Mouse (Mus musculus) T-cell, adult 2 months (primary cell): ENCODE results near the gene Olfr555.
"Not testable (repeated sequence)": the region's sequence is repeated elsewhere in the genome, so short reads cannot be mapped to it uniquely, and the experiment has no call there.

Source experiments
- DNase-seq: peaks from one replicate; pipeline ENCODE4 v3.0.0; 2022; ENCODE audit warnings: low spot score

Gene Olfr555

DNA sequence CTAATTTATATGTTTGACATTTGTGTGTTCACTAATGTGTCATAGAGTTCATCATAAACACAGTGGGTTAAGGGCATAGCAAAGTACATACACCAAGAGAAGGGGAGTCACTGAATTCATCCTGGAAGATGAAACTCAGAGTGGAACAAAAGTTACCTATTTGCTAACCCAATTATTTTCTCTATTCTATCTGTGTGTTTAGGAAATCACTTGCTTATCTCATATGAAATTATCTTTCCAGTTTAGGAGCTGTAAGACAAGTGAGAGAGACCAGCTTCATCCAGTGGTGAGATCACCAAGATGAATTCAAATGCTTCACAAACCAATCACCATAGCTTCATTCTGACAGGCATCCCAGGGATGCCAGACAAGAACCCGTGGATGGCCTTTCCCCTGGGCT is at the start of gene Olfr555:
Gene Olfr555, plus strand, starts transcription at position 301 of the 400 bp plus-strand sequence.
- no peak for DNase-seq

DNA sequence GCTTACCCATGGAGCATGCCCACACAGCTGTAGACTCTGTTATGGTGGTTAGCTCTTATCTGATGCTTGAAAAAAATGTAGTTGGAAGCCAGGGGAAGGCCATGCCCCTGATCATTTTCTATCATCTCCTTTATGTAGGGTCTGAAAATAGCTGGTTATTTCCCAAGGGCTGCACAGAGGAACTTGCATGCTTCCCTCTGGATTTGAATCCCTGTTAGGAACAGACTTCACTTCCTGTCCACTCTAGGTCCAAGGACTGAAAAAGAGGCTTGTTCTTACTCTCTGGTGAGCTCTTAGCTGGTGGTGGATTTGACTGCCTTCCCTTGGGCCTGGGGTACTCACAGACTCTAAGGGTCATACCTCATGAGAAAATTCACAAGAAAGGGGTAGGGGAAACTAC is 40.5 kb upstream of the Olfr555 start, which contains the start of gene Olfr553:
Gene Olfr553, minus strand, starts transcription at position 101 of the 400 bp plus-strand sequence.
- DNase-seq: no peak

DNA sequence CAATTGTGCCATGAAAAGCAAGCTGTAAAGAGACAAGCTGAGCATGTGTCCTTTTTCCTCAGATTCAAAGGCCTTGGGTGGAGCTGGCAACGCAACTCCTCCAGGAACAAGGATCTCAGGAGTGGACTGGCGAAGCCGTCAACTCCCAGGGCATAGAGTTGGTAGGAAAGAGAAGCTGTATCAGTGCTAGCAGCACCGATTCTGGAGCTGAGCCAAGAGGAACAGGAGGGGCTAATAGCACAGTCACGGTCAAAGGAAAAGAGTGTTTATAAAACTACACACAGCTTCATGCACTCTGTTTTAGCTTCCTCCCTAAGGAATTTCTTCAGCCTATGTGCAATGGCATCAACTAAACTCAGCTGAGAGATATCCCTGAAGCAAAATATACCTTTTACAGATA is 39.0 kb upstream of the Olfr555 start:
- DNase-seq: no peak

DNA sequence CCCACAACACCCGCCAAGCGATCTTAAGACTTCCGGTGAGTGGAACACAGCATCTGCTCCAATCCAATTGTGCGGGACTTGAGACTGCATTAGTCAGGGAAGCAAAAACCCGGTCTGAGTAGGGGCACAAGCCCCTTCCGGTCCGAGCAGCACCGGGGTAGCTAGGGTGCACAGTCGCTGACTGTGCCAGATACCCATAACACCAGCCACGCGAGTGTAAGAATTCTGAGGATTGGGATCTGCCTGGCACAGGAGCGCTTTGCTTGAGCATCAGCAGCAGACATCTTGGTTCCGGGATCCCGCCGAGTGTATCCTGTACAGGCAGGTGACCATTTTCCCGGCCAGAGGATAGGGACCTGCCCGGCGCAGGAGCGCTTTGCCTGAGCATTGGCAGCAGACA is 38.3 kb upstream of the Olfr555 start:
- not testable (repeated sequence) for DNase-seq

DNA sequence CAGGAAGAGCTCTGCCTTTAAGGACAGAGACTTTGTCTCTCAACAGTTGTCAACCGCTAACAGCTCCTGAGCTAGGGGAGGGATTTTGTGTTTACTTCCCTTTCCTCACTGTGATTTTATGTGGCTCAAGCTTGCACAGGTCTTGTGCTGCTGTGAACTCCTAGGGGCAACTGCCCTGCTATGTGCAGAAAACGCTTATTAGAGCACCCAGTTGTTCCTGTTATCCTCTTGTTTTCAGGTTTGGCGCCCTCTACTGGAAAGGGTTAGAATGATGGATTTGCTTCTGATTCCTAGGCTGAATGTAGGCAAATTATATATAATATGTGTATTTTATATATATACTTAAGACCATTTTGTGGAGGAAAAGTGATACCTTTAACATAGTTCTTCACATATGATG is 22.0 kb upstream of the Olfr555 start:
- DNase-seq: peak; percentile 41

DNA sequence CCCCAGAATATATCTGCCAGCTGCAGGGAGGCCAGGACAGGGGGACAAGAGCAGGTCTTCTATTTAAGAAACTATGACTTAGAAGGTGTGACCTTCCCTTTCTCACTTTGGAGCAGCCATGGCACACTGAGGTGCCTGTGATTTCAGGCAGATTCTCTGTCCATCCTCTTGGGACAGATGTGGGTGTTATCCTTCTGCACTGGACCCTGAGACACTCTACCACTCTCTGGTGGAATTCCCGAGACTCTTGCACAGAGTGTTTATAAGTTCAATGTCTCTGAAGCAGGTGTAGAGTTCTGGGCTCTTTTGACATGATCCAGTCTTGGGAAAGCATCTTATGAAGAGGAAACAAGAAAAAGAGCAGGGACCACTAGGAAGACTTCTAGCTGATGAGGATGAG is 20.5 kb upstream of the Olfr555 start, which contains the start of gene Olfr554:
Gene Olfr554, plus strand, starts transcription at position 301 of the 400 bp plus-strand sequence.
- no peak for DNase-seq

DNA sequence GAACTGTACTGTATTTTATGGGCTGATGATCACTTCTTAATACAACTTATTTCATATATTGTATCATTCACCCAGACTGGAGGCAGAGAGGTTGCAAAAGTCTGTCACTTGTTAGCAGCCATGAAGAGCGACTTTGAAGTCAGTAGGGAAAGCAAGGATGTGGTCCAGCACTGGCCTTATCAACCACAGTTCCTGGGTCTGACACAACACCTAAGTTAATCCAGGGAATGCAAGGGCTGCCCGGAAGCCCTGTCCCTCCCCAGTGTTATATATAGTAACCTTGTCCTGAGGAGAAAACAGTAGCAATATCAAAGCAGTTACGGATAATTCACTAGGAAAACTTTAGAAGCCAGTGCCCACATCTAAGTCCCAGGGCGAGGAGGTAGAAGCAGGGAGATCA is 13.7 kb upstream of the Olfr555 start:
- not testable (repeated sequence) for DNase-seq

DNA sequence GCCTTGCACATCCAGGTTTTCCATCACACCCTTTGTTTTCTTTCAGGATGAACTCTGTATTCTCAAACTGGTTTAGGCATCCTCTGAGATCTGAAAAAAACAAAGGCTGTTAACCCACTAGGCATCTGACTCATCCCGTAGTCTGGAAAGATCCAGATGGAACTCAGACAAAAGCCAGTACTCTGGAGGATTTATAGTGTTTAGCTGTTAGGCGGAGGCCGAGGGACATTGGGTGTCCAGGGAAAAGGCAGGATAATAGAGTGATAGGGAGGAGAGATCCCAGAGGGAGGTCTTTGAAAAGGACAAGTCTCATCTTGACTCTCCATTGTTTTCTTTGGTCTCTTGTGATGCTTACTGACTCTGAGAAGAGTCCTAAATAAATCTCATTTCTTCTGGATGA is 6.0 kb downstream of the Olfr555 start, which contains the start of gene Olfr556:
Gene Olfr556, plus strand, starts transcription at position 301 of the 400 bp plus-strand sequence.
- no peak for DNase-seq

DNA sequence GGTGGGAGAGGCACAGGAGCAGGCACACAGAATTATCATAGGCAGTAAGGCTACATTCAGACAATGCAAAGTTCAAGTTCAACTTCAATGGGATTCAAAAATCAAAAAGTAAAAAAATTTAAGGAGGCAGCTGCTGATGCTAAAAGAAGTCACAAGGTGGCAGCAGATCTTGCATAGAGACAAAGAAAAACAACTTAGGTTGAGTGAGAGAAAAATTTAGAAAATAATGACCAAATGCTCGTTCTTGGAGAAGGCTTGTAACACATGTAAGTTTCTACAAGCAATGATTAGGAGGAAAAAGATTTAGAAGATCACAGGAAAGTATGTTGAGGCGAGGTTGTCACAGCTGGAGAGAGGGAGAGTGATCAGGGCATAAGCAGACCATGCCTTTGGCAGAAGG is 6.8 kb downstream of the Olfr555 start:
- DNase-seq: no peak

DNA sequence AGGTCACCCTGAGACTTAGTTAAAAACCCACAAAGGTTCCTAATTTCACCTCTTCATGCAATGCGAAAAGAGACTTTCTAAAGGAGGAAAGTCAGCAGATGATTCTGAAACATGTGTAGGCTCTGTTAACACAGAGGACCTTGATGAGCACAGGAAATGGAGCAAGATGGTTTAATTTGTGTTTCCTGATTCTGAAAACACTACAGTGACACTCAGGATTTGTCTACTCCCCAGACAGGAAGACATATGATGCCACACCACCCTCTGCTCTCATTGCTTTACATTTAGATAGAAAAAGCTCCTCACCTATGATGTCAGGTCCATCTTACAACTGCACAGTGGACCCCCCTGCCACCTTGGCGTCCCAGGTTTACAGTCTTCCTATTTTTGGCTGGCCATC is 17.6 kb downstream of the Olfr555 start:
- DNase-seq: no peak

DNA sequence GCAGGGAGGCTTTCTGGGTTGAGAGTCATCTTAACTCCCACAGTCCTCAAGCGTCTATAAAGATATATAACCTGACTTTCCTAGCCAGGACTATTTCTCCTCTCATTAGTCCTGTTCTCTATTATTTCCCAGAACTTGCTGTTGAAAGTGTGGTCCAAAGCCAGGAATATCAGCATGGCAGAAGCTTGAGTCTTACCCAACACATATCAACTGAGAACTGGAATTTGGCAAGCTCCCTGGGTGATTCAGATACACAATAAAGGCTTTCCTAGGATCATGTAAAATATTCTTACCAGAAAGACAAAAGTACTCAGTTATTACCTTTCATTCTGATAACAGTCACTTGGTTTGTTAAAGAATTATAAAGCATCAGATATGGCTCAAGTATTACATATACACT is 23.3 kb downstream of the Olfr555 start:
- DNase-seq: no peak

DNA sequence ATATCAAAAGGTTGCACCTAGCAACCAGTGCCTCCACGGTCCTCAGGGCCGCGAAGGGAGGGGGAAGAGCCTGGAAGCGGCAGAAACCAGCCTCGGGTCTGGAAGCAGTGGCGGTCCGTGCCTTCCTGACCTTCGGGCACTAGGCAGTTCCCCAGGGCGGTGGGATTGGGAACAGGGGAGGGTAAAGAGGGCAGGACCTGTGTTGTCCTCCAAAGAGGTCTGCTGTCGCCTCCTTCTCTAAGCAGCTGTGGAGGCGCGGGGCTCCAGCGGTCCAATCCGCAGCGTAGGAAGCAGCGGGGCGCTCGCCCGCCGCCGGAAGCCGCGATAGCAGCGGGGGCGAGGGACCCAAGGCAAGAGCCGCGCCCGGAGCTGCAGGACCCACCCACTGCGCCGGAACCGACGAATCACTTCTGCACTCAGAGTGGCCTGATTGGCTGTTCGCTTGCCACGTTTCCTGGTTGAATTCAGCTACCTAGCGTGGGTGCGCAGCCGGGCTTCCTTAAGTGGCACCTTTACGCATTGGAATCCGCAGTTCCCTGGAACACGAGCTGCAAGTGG is 28.4 kb downstream of the Olfr555 start, which contains the start of gene Trim68:
Gene Trim68, minus strand, starts transcription at position 384 of the 558 bp plus-strand sequence.
- DNase-seq: peak; percentile 94

DNA sequence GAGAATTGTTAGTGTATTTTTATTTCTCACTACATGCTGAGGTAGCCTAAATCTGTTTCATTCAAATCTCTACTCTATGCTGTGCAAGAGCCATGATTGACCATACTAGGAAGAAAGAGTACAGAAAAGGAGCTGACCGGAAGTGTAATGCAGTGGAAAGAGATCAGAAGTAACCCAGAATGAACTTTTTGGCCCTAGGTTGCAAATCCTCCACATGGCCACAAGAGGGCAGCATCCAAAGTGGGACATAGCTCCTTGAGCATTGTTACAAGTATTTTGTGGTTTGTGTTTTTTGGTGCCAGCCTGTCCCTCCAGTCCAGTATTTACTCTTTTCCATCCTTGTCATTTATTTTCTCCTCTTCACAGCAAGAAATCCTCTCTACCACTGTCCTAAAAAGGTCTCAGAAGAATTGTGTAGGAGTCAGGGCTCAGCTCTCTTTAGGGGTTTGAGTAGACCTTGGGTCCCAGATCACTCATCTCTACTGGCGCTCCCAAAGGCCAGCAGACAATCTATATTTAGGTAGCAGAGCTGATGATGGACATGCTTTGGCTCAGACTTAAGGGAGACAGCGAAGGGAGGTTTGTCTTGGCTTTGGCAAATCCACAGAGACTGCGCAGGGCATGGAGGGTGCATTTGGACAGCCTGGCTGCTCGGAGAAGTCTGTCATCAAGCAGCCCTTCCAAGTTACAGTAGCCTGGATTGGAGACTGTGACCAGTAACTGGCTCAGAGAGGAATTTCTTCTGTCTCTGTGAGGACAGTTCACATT is 36.9 kb downstream of the Olfr555 start, which contains the start of gene Olfr557:
Gene Olfr557, plus strand, starts transcription at position 553 of the 768 bp plus-strand sequence.
- DNase-seq: peak; percentile 17

DNA sequence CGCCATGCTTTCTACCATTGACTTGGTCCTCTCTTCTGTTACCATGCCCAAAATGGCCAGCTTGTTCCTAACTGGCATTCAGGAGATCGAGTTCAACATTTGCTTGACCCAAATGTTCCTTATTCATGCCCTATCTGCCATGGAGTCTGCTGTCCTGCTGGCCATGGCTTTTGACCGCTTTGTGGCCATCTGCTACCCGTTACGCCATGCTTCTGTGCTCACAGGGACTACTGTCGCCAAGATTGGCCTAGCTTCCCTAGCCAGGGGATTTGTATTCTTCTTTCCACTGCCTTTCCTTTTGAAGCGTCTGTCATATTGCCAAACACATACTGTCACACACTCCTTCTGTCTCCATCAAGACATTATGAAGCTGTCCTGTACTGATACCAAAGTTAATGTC is 39.8 kb downstream of the Olfr555 start:
- DNase-seq: no peak

DNA sequence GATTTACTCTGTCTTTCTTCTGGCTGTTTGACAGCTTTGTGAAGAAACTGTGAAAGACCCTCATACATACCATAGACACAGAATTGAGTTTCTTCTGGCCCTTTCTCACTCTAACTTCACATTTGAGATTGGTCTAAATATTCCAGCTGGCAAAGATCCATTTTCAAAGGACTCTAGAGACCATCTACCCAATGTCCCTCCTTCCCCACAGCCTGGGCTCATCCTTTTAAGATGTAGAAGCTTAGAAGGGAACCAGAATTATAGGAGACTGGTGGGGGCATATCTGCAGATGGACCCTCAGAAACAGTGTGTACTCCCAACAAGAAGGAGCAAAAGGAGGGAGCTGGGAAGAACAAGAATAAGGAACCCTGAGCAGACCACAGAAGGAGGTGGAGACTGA is 43.3 kb downstream of the Olfr555 start, which contains the start of gene Olfr558:
Gene Olfr558, plus strand, starts transcription at position 301 of the 400 bp plus-strand sequence.
- DNase-seq: no peak
